Mouse (Mus musculus) erythroblast, embryonic 14.5 days (primary cell): ENCODE data around the gene Ptcd2.

Experiments
- GATA1 ChIP-seq: IDR thresholded peaks from 2 replicates; pipeline ENCODE4 v1.6.1; 2012; ENCODE audit warnings: low read length, inconsistent platforms, mixed read lengths
- TAL1 ChIP-seq: IDR thresholded peaks from 3 replicates; pipeline ENCODE4 v1.6.1; 2012; ENCODE audit warnings: low read length, inconsistent platforms, mixed read lengths

GRCm38 (mm10) chr13:99308393-99308792 lies 36.1 kb downstream of the Ptcd2 start:
- TF ChIP-seq TAL1 (no peak), GATA1 (no peak)
